Mouse (Mus musculus): Measurements from ENCODE around the gene Foxl2. TPM values are rescaled to one million over a fixed set of nuclear protein-coding genes. Genes with fewer than 3 reads are reported as not detected.

The Foxl2 gene
- 0.04 and 0.05 TPM in 2 replicates for total RNA-seq (2014; rRNA removed)
- polyA plus RNA-seq (2015; fragmentation: Nextera tagmentation; extraction: Ambion mirVana): 0.28 and 0.57 TPM in 2 replicates

DNA sequence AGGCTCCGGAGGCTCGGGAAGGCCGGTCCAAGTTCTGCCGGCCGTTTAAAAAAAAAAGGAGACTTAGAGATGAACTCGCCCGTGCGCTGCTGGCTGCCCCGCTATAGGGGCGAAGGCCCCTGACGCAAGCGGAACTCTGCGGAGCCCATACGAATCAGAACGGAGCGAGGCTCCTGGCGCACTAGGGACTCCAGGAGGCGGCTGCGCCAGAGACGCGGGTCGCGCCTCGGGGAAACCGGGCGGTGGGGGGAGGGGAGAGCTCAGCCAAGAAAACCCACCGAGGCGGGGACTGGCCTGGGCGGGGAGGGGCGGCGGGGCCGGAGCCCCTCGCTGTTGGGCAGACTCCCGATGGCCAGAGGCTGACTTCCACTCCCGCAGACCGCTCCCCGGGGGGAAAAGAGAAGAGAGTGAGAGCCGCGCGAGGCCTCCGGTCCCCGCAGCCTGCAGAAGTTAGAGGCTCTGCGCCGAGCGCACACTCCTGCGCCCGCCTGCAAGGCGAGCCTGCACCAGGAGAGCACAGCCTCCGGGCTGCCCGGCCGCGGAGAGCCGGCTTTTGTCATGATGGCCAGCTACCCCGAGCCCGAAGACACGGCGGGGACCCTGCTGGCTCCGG is at the start of gene Foxl2:
Gene Foxl2, plus strand, starts transcription at position 186 of the 613 bp plus-strand sequence.
- Histone ChIP-seq H3K9ac (replicated peaks; ENCODE audit: low read length) (peak within 1 kb of the TSS; percentile 31; the same call in 1 of the 2 replicates), H3K27me3 (ENCODE audit: insufficient read depth, low read length) (peaks cover 77% of the 10 kb centered on the region), H3K27ac (peak within 1 kb of the TSS; percentile 48; the same call in 1 of the 2 replicates), H3K4me1 (ENCODE audit: insufficient read depth, low read length) (peaks cover 13% of the 10 kb centered on the region), H3K9me3 (ENCODE audit: low read length) (no peaks in the 10 kb centered on the region), H3K36me3 (ENCODE audit: insufficient read depth, low read length) (no peaks in the 10 kb centered on the region), H3K4me3 (ENCODE audit: low read length) (peak within 1 kb of the TSS; percentile 36), H3K4me2 (ENCODE audit: low read depth, low read length) (peak within 1 kb of the TSS; percentile 58)
- TF ChIP-seq CTCF (IDR thresholded peaks at IDR 0.05; ENCODE audit: low read depth): no peak
- DNase-seq (ENCODE audit: low spot score) (peak; percentile 23), ATAC-seq (0 out of 2 replicates have a peak, but pooled peaks have one; percentile 19)
- WGBS: under 1% methylated on average over 50 of the region's 58 CpGs

DNA sequence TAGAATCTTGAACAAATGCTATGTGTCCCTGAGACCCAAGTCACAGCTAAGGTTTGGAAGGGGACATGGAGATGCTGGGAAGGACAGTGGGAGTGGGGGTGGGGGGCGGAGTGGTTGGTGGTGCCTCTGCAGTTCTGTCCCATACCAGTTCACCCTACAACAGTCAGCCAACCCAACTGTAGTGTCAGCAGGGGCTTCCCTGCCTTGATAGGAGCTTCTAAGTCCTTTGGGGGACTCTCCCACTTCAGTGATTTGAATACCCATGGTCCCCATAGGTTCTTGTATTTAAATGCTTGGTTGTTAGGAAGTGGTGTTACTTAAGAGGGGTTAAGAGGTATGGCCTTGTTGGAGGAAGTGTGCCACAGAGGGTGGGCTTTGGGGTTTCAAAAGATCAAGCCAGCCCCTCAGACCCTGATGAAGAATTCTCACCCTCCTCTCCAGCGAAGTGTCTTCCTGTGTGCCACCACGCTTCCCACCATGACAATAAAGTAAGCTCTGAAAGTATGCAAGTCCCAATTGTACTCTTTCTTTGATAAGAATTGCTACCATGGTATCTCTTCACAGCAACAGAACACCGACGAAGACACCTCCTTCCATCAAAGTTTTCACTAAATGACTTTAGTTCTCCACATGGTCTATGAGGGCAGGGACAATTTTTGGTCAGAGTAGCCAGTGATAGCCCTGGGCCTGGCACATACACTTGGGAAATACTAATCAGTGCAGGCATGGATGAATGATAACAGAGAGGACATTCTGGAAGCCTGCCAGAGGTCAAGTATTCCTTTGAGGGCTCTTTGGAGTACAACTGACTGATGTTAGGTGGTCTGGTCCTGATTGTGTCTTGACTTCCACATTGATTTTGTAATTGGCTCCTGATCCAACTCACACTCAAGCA is 34.2 kb upstream of the Foxl2 start:
- Histone ChIP-seq H3K27ac (no peak overlapping the region), H3K9me3 (ENCODE audit: low read length) (no peaks in the 10 kb centered on the region), H3K4me2 (ENCODE audit: low read depth, low read length) (no peak overlapping the region), H3K27me3 (ENCODE audit: insufficient read depth, low read length) (no peaks in the 10 kb centered on the region), H3K9ac (replicated peaks; ENCODE audit: low read length) (no peak overlapping the region), H3K36me3 (ENCODE audit: insufficient read depth, low read length) (no peaks in the 10 kb centered on the region), H3K4me3 (ENCODE audit: low read length) (no peak overlapping the region), H3K4me1 (ENCODE audit: insufficient read depth, low read length) (no peaks in the 10 kb centered on the region)
- TF ChIP-seq CTCF (IDR thresholded peaks at IDR 0.05; ENCODE audit: low read depth): no peak
- 91% methylated on average over 5 of the region's 5 CpGs for WGBS
- ATAC-seq: no peak
- DNase-seq (ENCODE audit: low spot score): no peak

DNA sequence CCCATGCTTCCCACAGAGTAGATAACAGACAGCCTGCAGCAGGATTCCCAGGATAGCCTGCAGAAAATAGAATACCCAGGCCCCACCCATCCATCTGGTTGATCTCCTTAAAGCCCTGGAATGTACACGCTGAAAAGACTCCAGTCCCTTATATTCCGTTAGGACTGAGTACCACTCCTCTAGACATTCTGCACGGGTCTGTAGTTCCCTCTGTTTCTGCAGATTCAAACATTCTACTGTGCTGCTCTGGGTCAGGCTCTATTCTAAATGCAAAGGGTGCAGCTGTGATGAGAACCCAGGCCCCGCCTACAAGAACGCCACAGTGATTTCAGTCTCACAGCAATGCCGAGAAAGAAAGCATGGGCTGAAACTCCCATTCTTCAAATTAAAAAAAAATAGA is 32.0 kb upstream of the Foxl2 start:
- Histone ChIP-seq H3K4me3 (ENCODE audit: low read length) (no peak overlapping the region), H3K4me1 (ENCODE audit: insufficient read depth, low read length) (no peaks in the 10 kb centered on the region), H3K4me2 (ENCODE audit: low read depth, low read length) (no peak overlapping the region), H3K27ac (no peak overlapping the region), H3K9me3 (ENCODE audit: low read length) (no peaks in the 10 kb centered on the region), H3K36me3 (ENCODE audit: insufficient read depth, low read length) (no peaks in the 10 kb centered on the region), H3K27me3 (ENCODE audit: insufficient read depth, low read length) (no peaks in the 10 kb centered on the region), H3K9ac (replicated peaks; ENCODE audit: low read length) (no peak overlapping the region)
- TF ChIP-seq CTCF (IDR thresholded peaks at IDR 0.05; ENCODE audit: low read depth): no peak
- ATAC-seq (no peak), DNase-seq (ENCODE audit: low spot score) (no peak)
- 33% methylated on average over 6 of the region's 6 CpGs for WGBS

DNA sequence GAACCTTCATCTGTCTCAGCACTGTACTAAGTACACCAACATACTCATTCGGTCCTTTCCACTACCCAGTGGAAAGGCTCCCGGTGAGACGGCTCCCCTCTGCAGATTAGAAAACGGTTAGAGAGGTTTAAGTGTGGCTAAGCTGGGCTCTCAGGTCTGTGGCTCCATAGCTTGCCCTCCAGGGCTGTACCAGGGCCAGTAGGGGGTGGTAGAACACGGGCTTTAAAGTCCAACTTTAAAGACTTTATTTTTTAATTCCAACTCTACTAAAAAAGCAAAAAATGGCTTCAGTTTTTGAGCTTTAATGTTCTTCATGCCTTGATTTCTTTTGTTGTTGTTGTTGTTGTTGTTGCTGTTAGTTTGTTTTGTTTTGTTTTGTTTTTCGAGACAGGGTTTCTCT is 30.9 kb upstream of the Foxl2 start:
- 68% methylated on average over 6 of the region's 6 CpGs for WGBS
- H3K27ac ChIP-seq: no peak overlapping the region
- DNase-seq (ENCODE audit: low spot score): no peak
- H3K4me3 ChIP-seq (ENCODE audit: low read length): no peak overlapping the region
- no peak overlapping the region for H3K9ac ChIP-seq (replicated peaks; ENCODE audit: low read length)
- H3K9me3 ChIP-seq (ENCODE audit: low read length): no peaks in the 10 kb centered on the region
- no peaks in the 10 kb centered on the region for H3K4me1 ChIP-seq (ENCODE audit: insufficient read depth, low read length)
- H3K36me3 ChIP-seq (ENCODE audit: insufficient read depth, low read length): no peaks in the 10 kb centered on the region
- no peak overlapping the region for H3K4me2 ChIP-seq (ENCODE audit: low read depth, low read length)
- no peak for TF ChIP-seq CTCF (IDR thresholded peaks at IDR 0.05; ENCODE audit: low read depth)
- ATAC-seq: no peak
- H3K27me3 ChIP-seq (ENCODE audit: insufficient read depth, low read length): no peaks in the 10 kb centered on the region

DNA sequence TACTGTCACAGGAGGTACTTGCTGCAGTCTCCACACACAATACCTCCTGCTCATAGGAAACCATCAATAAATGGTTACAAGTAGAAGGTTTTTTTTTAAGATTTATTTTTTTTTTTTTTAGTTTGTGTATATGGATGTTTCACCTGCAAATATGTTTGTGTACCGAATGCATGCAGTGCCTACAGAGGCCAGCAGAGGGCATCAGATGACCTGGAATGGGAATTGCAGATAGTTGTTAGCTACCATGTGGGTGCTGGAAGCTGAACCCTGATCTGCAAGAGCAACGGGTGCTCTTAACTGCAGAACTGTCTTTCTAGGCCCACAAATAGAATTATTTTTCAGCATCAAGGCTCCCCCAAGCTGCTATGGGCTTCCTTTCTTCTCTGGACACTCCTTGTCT is 25.6 kb upstream of the Foxl2 start:
- H3K36me3 ChIP-seq (ENCODE audit: insufficient read depth, low read length): no peaks in the 10 kb centered on the region
- ATAC-seq: no peak
- no peak overlapping the region for H3K9ac ChIP-seq (replicated peaks; ENCODE audit: low read length)
- WGBS: 93% methylated on average over 2 of the region's 2 CpGs
- no peak overlapping the region for H3K27ac ChIP-seq
- peak; percentile 34 for TF ChIP-seq CTCF (IDR thresholded peaks at IDR 0.05; ENCODE audit: low read depth)
- 0 out of 2 replicates have a peak, but pooled peaks cover 2% of the 10 kb centered on the region for H3K9me3 ChIP-seq (ENCODE audit: low read length)
- no peak overlapping the region for H3K4me3 ChIP-seq (ENCODE audit: low read length)
- DNase-seq (ENCODE audit: low spot score): no peak
- no peaks in the 10 kb centered on the region for H3K27me3 ChIP-seq (ENCODE audit: insufficient read depth, low read length)
- H3K4me1 ChIP-seq (ENCODE audit: insufficient read depth, low read length): no peaks in the 10 kb centered on the region
- H3K4me2 ChIP-seq (ENCODE audit: low read depth, low read length): no peak overlapping the region

DNA sequence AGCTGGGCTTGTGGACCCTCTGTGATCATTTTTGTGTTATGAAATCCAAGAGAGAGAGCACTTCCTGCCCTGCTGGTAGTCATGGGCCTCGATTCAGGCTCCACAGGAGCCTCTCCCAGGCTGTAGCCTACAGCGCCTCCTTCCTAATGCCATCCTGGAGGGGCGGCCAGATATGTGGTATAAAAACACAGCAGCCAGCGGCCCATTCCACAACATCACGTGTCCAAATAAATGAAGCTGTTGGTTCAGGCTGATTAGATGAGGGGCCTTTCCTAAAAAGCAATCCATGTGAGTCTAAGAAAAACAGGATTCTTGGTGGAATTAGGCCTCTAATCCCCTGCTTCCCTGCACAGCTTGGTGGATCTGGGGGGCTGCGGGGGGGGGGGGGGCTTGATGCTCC is 22.2 kb upstream of the Foxl2 start:
- Histone ChIP-seq H3K4me1 (ENCODE audit: insufficient read depth, low read length) (no peaks in the 10 kb centered on the region), H3K27me3 (ENCODE audit: insufficient read depth, low read length) (no peaks in the 10 kb centered on the region; the same call in 1 of the 2 replicates), H3K27ac (no peak overlapping the region), H3K36me3 (ENCODE audit: insufficient read depth, low read length) (no peaks in the 10 kb centered on the region), H3K4me3 (ENCODE audit: low read length) (no peak overlapping the region), H3K4me2 (ENCODE audit: low read depth, low read length) (no peak overlapping the region), H3K9ac (replicated peaks; ENCODE audit: low read length) (no peak overlapping the region), H3K9me3 (ENCODE audit: low read length) (0 out of 2 replicates have a peak, but pooled peaks cover 2% of the 10 kb centered on the region)
- no peak for DNase-seq (ENCODE audit: low spot score)
- no peak for TF ChIP-seq CTCF (IDR thresholded peaks at IDR 0.05; ENCODE audit: low read depth)
- ATAC-seq: no peak
- 31% methylated on average over 6 of the region's 6 CpGs for WGBS
